14 mouse cellular contexts compared by ENCODE assay signal in the genomic region with DNA sequence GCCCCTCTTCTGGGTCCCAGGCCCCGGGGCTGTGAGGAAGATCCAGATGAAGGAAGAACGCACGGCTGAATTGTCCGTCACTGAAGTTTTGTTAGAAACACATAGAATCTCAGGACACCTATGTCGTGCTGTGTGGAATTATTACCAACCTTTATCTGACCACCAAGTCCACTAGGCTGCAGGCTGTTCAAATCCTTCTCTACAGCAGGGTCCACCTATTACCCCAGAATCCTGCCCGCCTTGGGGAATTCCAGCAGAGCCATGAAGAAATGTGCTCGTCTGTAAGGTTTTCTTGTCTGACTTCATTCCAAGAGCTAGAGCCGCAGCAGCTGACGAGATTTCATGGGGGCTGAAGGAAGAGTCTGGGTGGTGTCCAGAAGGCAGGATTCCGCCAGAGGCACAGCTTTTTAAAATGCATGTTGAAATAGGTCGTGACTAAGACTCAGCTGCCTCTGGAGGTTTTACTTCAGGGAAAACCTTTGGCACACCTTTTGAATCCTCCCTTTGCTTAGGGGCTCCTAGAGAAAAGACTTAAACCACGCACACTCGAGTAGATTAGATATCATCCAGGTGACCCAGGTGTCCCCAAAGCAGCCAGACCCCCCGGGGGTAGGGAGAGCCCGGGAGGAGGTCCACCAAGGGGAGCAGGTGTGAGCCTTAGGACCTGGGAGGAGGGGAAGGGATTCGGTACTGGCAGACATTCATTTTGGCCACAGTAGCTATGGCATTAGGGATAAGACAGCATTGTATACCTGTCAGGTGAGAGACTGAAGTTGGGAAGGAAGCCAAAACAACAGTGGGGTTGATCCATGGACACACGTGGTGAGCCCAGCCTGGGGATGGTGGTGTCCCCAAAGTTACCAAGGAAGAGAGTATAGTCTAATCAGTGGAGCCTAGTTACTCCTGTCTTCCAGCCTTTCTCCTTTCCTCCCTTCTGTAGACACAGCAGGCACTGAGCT.
DNase-seq lines count a peak whose midpoint lies in the region; ATAC-seq and TF ChIP-seq lines count a peak whose summit lies in the region.
"Had no signal": no experiment of that assay in that cellular context is flagged by ENCODE, and none has a peak within 500 bp of the region (broad histone marks: within the 10 kb centered on the region; RNA-seq: fewer than 3 reads in every experiment).

No protein-coding gene starts in this region.

- WGBS in lung, embryonic 14.5 days = 46% methylated on average over 17 of the region's 17 CpGs
- WGBS in liver, embryonic 12.5 days (ENCODE audit: insufficient replicate concordance) = 62% methylated on average over 17 of the region's 17 CpGs

- no peaks in the 10 kb centered on the region for H3K27me3 ChIP-seq in lung, embryonic 14.5 days (ENCODE audit: insufficient read depth, low read length)
- peaks cover 18% of the 10 kb centered on the region for H3K27me3 ChIP-seq in liver, embryonic 12.5 days (replicated peaks)
- H3K27me3 ChIP-seq: CH12.LX had no signal

- H3K9ac ChIP-seq in lung, embryonic 14.5 days = no peak overlapping the region
- H3K9ac ChIP-seq in liver, embryonic 12.5 days = no peak overlapping the region
- H3K9ac ChIP-seq: heart, embryonic 13.5 days; liver, embryonic 13.5 days had no signal

- H3K4me3 ChIP-seq in lung, embryonic 14.5 days (ENCODE audit: low read depth, low read length) = no peak overlapping the region
- no peak overlapping the region for H3K4me3 ChIP-seq in liver, embryonic 12.5 days
- H3K4me3 ChIP-seq: heart, embryonic 13.5 days; liver, embryonic 13.5 days; myocyte had no signal

- H3K4me1 ChIP-seq in lung, embryonic 14.5 days (ENCODE audit: insufficient read depth) = no peaks in the 10 kb centered on the region
- peaks cover 22% of the 10 kb centered on the region for H3K4me1 ChIP-seq in liver, embryonic 12.5 days
- H3K4me1 ChIP-seq: heart, embryonic 13.5 days had no signal

- peak overlapping the region; percentile 18; the same call in 1 of the 2 replicates for H3K4me2 ChIP-seq in lung, embryonic 14.5 days
- H3K4me2 ChIP-seq in liver, embryonic 12.5 days = no peak overlapping the region
- H3K4me2 ChIP-seq: heart, embryonic 13.5 days; liver, embryonic 13.5 days had no signal

- TF ChIP-seq CTCF in lung, embryonic 14.5 days (IDR thresholded peaks at IDR 0.05; ENCODE audit: low read depth) = no peak

- no peaks in the 10 kb centered on the region for H3K36me3 ChIP-seq in lung, embryonic 14.5 days (ENCODE audit: insufficient read depth)
- no peaks in the 10 kb centered on the region for H3K36me3 ChIP-seq in liver, embryonic 12.5 days
- H3K36me3 ChIP-seq: heart, embryonic 13.5 days; liver, embryonic 13.5 days had no signal

- peak; percentile 26 for DNase-seq in gastrocnemius, postnatal 14 days
- no peak for DNase-seq in gastrocnemius, adult 8-10 months (ENCODE audit: low spot score in 2 of 2)
- peak; percentile 54 for DNase-seq in urinary bladder, postnatal 14 days (ENCODE audit: low spot score)
- no peak for DNase-seq in urinary bladder, adult 2 months (ENCODE audit: low spot score)
- DNase-seq in lung, embryonic 14.5 days = peak; percentile 53
- no peak for DNase-seq in layer of hippocampus, adult 9-10 months (ENCODE audit: low spot score)
- DNase-seq: adrenal gland, adult 8-10 months; kidney, postnatal 14 days; liver, embryonic 13.5 days had no signal

- H3K9me3 ChIP-seq in lung, embryonic 14.5 days (ENCODE audit: low read depth, low read length) = no peaks in the 10 kb centered on the region
- no peaks in the 10 kb centered on the region for H3K9me3 ChIP-seq in liver, embryonic 12.5 days (replicated peaks)
- H3K9me3 ChIP-seq: liver, embryonic 13.5 days had no signal

- intact Hi-C loops in gastrocnemius, postnatal 14 days (cut with DNase I; ENCODE audit: low total_unique reads) = no loop called here

- 0 out of 2 replicates have a peak overlapping the region, but pooled peaks have one; percentile 4 for H3K27ac ChIP-seq in lung, embryonic 14.5 days (ENCODE audit: low read depth)
- H3K27ac ChIP-seq in liver, embryonic 12.5 days = no peak overlapping the region
- H3K27ac ChIP-seq: heart, embryonic 13.5 days; liver, embryonic 13.5 days had no signal

- no peak for ATAC-seq in lung, embryonic 14.5 days (ENCODE audit: insufficient read depth)
- ATAC-seq in megakaryocyte-erythroid progenitor cell, adult 5-6 weeks (replicated peaks; ENCODE audit: low FRiP score, low TSS enrichment, poor library complexity, severe bottlenecking) = no peak
- ATAC-seq in liver, embryonic 12.5 days = no peak

Comparison
In these comparisons a context has a peak if more than half of its experiments do, and no peak if none do; other contexts are left out.
1. DNase-seq: peak in gastrocnemius, postnatal 14 days (single experiment), urinary bladder, postnatal 14 days (single experiment) and lung, embryonic 14.5 days (single experiment); none in gastrocnemius, adult 8-10 months (0 of 2), urinary bladder, adult 2 months (single experiment) and layer of hippocampus, adult 9-10 months (single experiment).